Mouse (Mus musculus) spleen, postnatal 36 days (tissue): ENCODE results near the gene Zfp93.
"Not testable (repeated sequence)": the region's sequence is repeated elsewhere in the genome, so short reads cannot be mapped to it uniquely, and the experiment has no call there.

Source experiments
- DNase-seq, 2 experiments: peaks; one replicate each; pipeline ENCODE4 v3.0.0; 2022; ENCODE audit warnings: low spot score in 2 of 2, mixed read lengths in 1 of 2

Gene Zfp93

DNA sequence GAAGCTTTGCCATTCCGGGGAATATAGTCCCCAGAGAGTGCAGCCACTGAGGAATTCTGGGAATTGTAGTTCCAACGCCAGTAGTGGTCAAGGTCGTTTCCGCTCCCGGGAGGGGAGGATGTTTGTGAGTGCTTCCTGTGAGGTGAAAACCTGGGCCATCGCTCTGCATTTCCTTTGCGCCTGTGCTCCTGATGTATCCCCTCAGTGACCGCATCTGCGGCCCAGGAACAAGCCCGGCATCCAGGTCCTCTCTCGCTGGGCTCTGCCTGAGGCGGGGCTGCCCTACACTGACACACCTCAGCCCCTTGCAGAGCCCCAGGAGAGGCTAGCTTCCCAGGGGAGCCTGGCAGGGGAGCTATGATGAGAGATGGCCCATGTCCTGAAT, at the start of gene Zfp93:
Gene Zfp93, plus strand, starts transcription at position 133 of the 385 bp plus-strand sequence.
- DNase-seq, result peak; percentile 47

DNA sequence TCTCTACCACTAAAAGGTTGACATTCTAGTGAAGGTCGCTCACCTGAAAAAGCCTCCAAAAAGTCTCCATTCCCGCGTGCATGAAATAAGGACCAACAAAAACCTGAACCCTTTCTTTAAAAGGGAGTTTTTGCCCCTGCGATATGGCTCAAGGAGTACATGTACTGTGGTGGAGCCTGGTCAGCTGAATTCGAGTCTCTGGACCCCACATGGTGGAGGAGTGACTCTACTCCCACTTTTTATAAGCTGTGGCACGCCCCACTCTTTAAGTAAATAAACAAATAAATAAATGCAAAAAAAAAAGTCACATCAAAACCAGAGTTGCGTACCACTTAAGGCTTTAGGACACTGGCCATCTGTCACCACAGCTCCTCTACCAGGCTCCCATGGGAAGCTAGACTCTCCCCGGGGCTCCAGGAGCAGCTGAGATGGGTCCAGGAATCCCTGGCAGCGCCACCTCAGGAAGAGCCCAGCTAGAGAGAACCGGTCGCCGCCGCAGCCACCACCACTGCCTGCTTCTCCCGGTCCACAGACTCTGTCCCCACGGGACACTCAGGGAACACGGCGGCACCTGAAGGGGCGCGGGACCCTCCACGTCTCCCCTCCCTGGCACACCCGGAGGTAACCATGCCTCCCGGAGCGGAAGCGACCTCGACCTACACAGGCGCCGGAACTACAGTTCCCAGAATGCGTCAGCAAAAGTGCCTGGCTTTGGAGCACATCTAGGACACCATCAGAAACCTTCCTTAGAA, 33.0 kb upstream of the Zfp93 start, which contains the start of gene Zfp109:
Gene Zfp109, minus strand, starts transcription at position 521 of the 752 bp plus-strand sequence.
- peak; percentile 38 for DNase-seq

DNA sequence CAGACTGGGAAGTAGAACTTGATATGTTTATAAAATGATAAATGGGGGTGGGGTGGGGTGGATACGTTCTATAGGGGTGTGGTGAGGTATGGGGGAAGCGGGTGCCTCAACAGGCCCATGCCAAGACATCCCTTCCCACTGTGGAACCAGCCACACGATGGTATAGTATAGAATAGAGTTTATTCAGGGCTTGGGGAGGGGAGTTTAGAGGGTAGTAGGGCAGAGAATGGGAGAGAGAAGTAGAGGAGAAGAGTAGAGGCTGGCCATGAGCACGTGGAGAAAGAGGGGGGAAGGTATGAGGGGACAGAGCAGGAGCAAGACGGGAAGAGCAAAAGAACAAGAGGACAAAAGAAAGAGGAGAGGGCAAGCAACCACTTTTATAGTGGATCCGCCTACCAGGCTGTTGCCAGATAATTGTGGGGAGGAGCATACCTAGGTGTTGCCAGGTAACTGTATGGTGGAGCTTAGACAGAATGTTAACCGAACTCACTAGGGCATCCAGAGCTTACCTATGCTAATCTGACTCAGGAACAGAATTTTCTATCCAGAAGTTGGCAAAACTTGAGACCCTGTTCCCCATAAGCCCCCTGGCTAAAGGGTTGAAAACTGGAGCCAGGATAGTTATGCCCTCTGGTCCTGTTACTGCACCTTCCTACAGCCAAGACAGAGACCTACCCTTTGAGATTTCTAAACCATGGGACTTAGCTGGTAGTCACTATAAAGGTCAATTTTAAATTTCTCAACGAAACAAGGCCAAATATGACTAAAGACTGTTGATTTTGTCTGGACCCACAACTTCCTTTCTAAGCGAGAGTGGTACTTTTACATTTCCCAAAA, 16.2 kb upstream of the Zfp93 start:
- no peak for DNase-seq

GRCm38 (mm10) chr7:24254633-24255474, 15.4 kb upstream of the Zfp93 start, which contains the start of gene Zfp108:
Gene Zfp108, plus strand, starts transcription at chr7:24254794.
- DNase-seq, result peak; percentile 40 to 46

- no peak for DNase-seq
Measured at GRCm38 (mm10) chr7:24259306-24259999, 10.8 kb upstream of the Zfp93 start.

DNA sequence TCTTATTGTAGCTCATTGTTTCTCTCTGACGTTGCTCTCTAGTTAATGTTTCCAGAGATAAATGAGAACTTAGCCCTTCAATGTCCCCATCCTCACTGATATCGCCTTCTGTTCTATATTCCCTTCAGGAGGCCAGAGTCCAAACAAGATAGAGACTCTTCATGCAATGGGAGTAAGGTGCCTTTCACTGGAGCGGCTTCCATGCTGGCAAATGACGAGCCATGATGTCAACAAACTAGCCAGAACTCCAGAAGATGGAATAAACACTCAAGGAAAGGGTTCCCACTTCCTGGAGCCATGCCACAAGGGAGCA, 10.3 kb upstream of the Zfp93 start:
- no peak for DNase-seq

- DNase-seq, result no peak
Measured at GRCm38 (mm10) chr7:24268176-24269155, 1.8 kb upstream of the Zfp93 start.

- no peak for DNase-seq
Measured at GRCm38 (mm10) chr7:24269256-24269655, 964 bp upstream of the Zfp93 start.

GRCm38 (mm10) chr7:24269667-24270287, 443 bp upstream of the Zfp93 start:
- no peak for DNase-seq

- no peak for DNase-seq
Measured at GRCm38 (mm10) chr7:24271191-24271590, 971 bp downstream of the Zfp93 start.

DNA sequence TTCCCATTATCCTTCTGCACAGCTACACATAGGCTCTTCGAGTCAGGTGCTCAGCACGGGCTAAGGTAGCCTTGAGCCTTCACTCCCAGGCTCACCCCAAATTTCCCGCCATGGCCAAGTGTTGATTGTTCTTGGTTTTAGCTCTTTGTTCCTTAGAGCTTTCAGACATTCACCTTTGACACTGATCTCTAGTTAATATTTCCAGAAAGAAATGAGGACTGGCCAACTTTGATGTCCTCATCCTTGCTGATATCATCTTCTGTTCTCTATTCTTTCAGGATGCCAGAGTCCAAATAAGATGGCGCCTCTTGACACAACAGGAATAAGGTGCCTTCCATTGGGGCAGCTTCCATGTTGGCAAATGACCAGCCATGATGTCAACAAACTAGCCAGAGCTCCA, 4.2 kb downstream of the Zfp93 start:
- no peak for DNase-seq

DNA sequence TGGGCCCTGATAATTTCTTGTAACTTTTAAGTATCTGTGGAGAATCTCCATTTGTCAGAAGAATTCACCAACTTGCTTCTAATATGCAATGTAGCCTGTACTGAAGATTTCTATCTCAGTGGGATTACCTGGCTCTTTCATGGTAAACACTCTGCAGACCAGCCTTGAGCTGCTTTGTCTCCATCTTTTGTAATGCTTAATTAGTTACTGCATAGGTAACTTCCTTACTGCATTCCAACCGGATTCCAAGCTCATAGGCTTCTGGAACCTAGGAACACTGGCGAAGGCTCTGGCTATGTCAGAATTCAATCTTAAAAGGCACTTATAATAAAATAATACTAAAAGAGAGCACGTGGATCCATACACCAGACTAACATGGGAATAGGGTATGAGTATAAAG, 8.6 kb downstream of the Zfp93 start:
- not testable (repeated sequence) for DNase-seq

- DNase-seq, result no peak
Measured at GRCm38 (mm10) chr7:24280031-24280857, 10.0 kb downstream of the Zfp93 start.

- DNase-seq, result no peak
Measured at GRCm38 (mm10) chr7:24280858-24281145, 10.6 kb downstream of the Zfp93 start.

DNA sequence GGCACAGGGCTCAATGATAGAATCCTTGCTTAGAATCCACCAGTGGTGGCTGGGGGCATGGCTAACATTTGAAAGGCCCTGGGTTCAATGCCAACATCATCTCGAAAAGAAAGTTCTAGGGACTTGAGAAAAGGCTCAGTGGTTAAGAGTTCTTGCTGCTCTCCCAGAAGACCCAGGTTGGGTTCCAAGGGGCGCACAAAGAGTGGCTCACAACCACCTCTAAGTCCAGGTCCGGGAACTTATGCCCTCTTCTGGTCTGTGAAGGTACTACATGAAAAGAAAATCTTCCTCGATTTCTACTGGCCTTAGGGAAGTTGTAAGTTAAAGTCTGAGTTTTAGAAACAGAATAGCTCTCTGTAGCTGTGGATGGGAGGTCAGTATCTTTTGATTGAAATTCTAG, 15.9 kb downstream of the Zfp93 start:
- DNase-seq, result no peak

DNA sequence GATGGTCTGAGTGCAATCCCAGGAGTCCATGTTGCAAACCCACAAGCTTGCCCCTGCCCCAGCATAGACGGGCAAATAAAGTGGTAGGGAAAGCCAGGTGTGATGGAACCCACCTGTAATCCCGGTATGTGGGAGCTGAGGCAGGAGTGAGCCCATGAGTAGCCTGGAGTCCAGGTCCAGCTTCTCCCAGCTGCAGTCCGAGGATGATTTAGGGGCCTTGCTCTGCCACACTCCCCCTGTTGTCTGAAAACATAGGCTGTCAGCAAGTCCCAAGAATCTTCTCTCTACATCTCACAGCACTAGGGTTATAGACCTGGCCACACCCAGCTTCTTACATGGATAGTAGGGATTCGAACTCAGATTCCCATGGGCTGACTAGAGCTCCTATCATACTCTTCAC, 16.7 kb downstream of the Zfp93 start:
- DNase-seq, result no peak

DNA sequence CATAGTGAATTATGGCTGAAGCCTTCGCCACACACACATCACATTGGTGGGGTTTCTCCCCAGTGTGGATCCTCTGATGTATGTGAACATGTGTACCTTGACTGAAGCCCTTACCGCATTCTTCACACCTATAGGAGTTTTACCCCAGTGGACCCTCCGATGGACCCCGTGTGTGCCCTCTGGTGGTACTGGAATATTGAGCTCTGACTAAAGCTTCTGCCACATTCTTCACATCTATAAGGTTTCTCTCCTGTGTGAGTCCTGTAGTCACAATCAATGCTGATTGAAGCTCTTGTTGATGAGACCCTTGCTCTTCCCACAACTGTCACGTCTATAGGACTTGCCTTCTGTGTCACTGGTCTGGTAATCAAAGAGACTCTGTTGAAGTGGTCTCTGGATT, 17.4 kb downstream of the Zfp93 start:
- DNase-seq, result no peak

GRCm38 (mm10) chr7:24288512-24288911, 18.3 kb downstream of the Zfp93 start:
- DNase-seq, result no peak

DNA sequence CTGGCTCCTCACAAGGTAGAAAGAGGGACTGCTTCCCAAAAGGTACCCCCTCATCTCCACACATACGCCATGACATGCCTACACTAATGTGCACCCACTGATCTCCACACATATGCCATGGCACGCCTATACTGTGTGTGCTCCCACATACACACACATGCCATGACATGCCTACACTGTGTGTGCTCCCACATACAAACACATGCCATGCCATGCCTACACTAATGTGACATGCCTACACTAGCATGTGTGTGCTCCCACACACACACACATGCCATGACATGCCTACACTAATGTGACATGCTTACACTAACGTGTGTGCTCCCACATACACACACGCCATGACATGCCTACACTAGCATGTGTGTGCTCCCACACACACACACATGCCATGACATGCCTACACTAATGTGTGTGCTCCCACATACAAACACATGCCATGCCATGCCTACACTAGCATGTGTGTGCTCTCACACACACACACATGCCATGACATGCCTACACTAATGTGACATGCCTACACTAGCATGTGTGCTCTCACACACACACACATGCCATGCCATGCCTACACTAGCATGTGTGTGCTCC, 20.0 kb downstream of the Zfp93 start:
- DNase-seq, result no peak
